Mouse (Mus musculus): Measurements from ENCODE around the gene Smc1b. TPM values are rescaled to one million over a fixed set of nuclear protein-coding genes. Genes with fewer than 3 reads are reported as not detected.

Gene Smc1b
- total RNA-seq (2015; ENCODE audit: low replicate concordance) (not detected in 2 replicates), total RNA-seq (2017; ENCODE audit: low replicate concordance) (not detected in 2 replicates)

- ATAC-seq (replicated peaks; ENCODE audit: low FRiP score, poor library complexity, severe bottlenecking), result no peak
These were observed at the start of gene Smc1b, which contains the start of gene Ribc2 for GRCm38 (mm10) chr15:85131275-85132192. Smc1b (minus strand) TSS chr15:85131964. Ribc2 (plus strand) TSS chr15:85132078.

- no peak for ATAC-seq (replicated peaks; ENCODE audit: low FRiP score, poor library complexity, severe bottlenecking)
These were observed 48.6 kb upstream of the Smc1b start for GRCm38 (mm10) chr15:85180368-85180767.

- no peak for ATAC-seq (replicated peaks; ENCODE audit: low FRiP score, poor library complexity, severe bottlenecking)
These were observed 47.9 kb upstream of the Smc1b start for GRCm38 (mm10) chr15:85179528-85180180.

- ATAC-seq (replicated peaks; ENCODE audit: low FRiP score, poor library complexity, severe bottlenecking), result no peak
These were observed 46.4 kb upstream of the Smc1b start for GRCm38 (mm10) chr15:85178172-85178571.

- 0 out of 2 replicates have a peak, but pooled peaks have one; percentile 49 for ATAC-seq (replicated peaks; ENCODE audit: low FRiP score, poor library complexity, severe bottlenecking)
These were observed 45.8 kb upstream of the Smc1b start for GRCm38 (mm10) chr15:85177576-85177975.

GRCm38 (mm10) chr15:85174060-85174459, 42.3 kb upstream of the Smc1b start:
- no peak for ATAC-seq (replicated peaks; ENCODE audit: low FRiP score, poor library complexity, severe bottlenecking)

GRCm38 (mm10) chr15:85173425-85173824, 41.7 kb upstream of the Smc1b start:
- ATAC-seq (replicated peaks; ENCODE audit: low FRiP score, poor library complexity, severe bottlenecking), result no peak

- no peak for ATAC-seq (replicated peaks; ENCODE audit: low FRiP score, poor library complexity, severe bottlenecking)
These were observed 40.3 kb upstream of the Smc1b start for GRCm38 (mm10) chr15:85172054-85172453.

- ATAC-seq (replicated peaks; ENCODE audit: low FRiP score, poor library complexity, severe bottlenecking), result no peak
These were observed 35.4 kb upstream of the Smc1b start for GRCm38 (mm10) chr15:85167086-85167679.

- no peak for ATAC-seq (replicated peaks; ENCODE audit: low FRiP score, poor library complexity, severe bottlenecking)
These were observed 34.7 kb upstream of the Smc1b start for GRCm38 (mm10) chr15:85166433-85166933.

- no peak for ATAC-seq (replicated peaks; ENCODE audit: low FRiP score, poor library complexity, severe bottlenecking)
These were observed 31.2 kb upstream of the Smc1b start for GRCm38 (mm10) chr15:85162693-85163663.

- ATAC-seq (replicated peaks; ENCODE audit: low FRiP score, poor library complexity, severe bottlenecking), result no peak
These were observed 29.7 kb upstream of the Smc1b start for GRCm38 (mm10) chr15:85161416-85161815.

GRCm38 (mm10) chr15:85156198-85156597, 24.4 kb upstream of the Smc1b start:
- ATAC-seq (replicated peaks; ENCODE audit: low FRiP score, poor library complexity, severe bottlenecking), result no peak

- ATAC-seq (replicated peaks; ENCODE audit: low FRiP score, poor library complexity, severe bottlenecking), result no peak
These were observed 22.3 kb upstream of the Smc1b start for GRCm38 (mm10) chr15:85154091-85154490.

- no peak for ATAC-seq (replicated peaks; ENCODE audit: low FRiP score, poor library complexity, severe bottlenecking)
These were observed 20.8 kb upstream of the Smc1b start for GRCm38 (mm10) chr15:85152577-85152976.

GRCm38 (mm10) chr15:85151433-85151918, 19.7 kb upstream of the Smc1b start:
- ATAC-seq (replicated peaks; ENCODE audit: low FRiP score, poor library complexity, severe bottlenecking), result no peak

- ATAC-seq (replicated peaks; ENCODE audit: low FRiP score, poor library complexity, severe bottlenecking), result no peak
These were observed 12.5 kb upstream of the Smc1b start for GRCm38 (mm10) chr15:85144249-85144648.

- no peak for ATAC-seq (replicated peaks; ENCODE audit: low FRiP score, poor library complexity, severe bottlenecking)
These were observed 12.0 kb upstream of the Smc1b start for GRCm38 (mm10) chr15:85143747-85144146.

- ATAC-seq (replicated peaks; ENCODE audit: low FRiP score, poor library complexity, severe bottlenecking), result no peak
These were observed 11.4 kb upstream of the Smc1b start for GRCm38 (mm10) chr15:85143161-85143560.

Data from erythroid progenitor cell, adult 5-6 weeks (primary cell).